In the genomic region with DNA sequence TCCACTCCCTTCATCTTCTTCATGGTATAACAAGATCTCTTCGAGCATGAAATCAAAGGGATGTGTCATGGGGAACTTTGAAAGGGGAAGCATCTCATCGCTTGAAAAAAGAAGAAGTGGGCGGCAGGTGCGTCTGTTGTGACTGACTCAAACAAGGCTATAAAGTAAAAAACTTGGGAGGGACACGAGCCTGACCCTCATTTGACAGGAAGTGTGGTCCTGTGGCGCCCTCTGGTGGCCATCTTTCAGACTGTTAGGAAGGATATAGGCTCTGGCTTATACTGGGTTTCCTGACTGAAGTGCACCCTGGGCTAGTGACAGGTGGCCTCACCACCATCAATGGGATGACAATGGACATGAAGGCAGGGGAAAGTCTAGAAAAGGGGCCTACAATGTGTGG, we compare ENCODE assay signal across 8 mouse cellular contexts. TPM values are rescaled to one million over a fixed set of nuclear protein-coding genes. Genes with fewer than 3 reads are reported as not detected.
DNase-seq lines count a peak whose midpoint lies in the region; ATAC-seq lines count a peak whose summit lies in the region.

No protein-coding gene starts in this region.

- peaks cover 32% of the 10 kb centered on the region for H3K27me3 ChIP-seq in forebrain, embryonic 10.5 days (ENCODE audit: poor library complexity, severe bottlenecking)
- H3K27me3 ChIP-seq in forebrain, embryonic 15.5 days = no peaks in the 10 kb centered on the region
- H3K27me3 ChIP-seq in midbrain, embryonic 15.5 days (replicated peaks) = no peaks in the 10 kb centered on the region

- peaks cover 24% of the 10 kb centered on the region for H3K4me1 ChIP-seq in forebrain, embryonic 10.5 days
- H3K4me1 ChIP-seq in forebrain, embryonic 15.5 days = 0 out of 2 replicates have a peak, but pooled peaks cover 6% of the 10 kb centered on the region
- peaks cover 3% of the 10 kb centered on the region; the same call in 1 of the 2 replicates for H3K4me1 ChIP-seq in midbrain, embryonic 15.5 days

- H3K27ac ChIP-seq in forebrain, embryonic 10.5 days = no peak overlapping the region
- H3K27ac ChIP-seq in forebrain, embryonic 15.5 days (replicated peaks) = no peak overlapping the region
- H3K27ac ChIP-seq in midbrain, embryonic 15.5 days = no peak overlapping the region

- 13% methylated on average over 6 of the region's 6 CpGs for WGBS in forebrain, embryonic 10.5 days
- WGBS in forebrain, embryonic 15.5 days = 13% methylated on average over 6 of the region's 6 CpGs
- 15% methylated on average over 6 of the region's 6 CpGs for WGBS in midbrain, embryonic 15.5 days

- H3K9me3 ChIP-seq in forebrain, embryonic 10.5 days = no peaks in the 10 kb centered on the region
- H3K9me3 ChIP-seq in forebrain, embryonic 15.5 days = no peaks in the 10 kb centered on the region
- H3K9me3 ChIP-seq in midbrain, embryonic 15.5 days = no peaks in the 10 kb centered on the region

- no peaks in the 10 kb centered on the region for H3K36me3 ChIP-seq in forebrain, embryonic 10.5 days (replicated peaks)
- no peaks in the 10 kb centered on the region for H3K36me3 ChIP-seq in forebrain, embryonic 15.5 days
- H3K36me3 ChIP-seq in midbrain, embryonic 15.5 days (replicated peaks) = no peaks in the 10 kb centered on the region

- no peak overlapping the region for H3K4me3 ChIP-seq in forebrain, embryonic 10.5 days
- no peak overlapping the region for H3K4me3 ChIP-seq in forebrain, embryonic 15.5 days
- no peak overlapping the region for H3K4me3 ChIP-seq in midbrain, embryonic 15.5 days

- intact Hi-C loops in left cerebral cortex, postnatal 10 days (cut with DNase I) = loop anchor here (1.0 kb wide), 1 partner anchor 18 kb away; no protein-coding TSS in a partner anchor

- no peak overlapping the region for H3K4me2 ChIP-seq in forebrain, embryonic 15.5 days (replicated peaks)
- no peak overlapping the region for H3K4me2 ChIP-seq in midbrain, embryonic 15.5 days

- ATAC-seq in forebrain, embryonic 15.5 days (replicated peaks) = no peak
- peak; percentile 63; the same call in 1 of the 2 replicates for ATAC-seq in midbrain, embryonic 15.5 days (replicated peaks)

- peak; percentile 84 for DNase-seq in forebrain, embryonic 10.5 days (ENCODE audit: extremely low spot score, low spot score)
- DNase-seq in c-Kit-negative CD71-positive TER-119-positive erythroid progenitor cells, embryonic 14.5 days (ENCODE audit: low read depth, low spot score) = peak; percentile 42
- peak; percentile 79 for DNase-seq in forelimb bud, embryonic 11.5 days (ENCODE audit: low read depth, low spot score)
- DNase-seq in hindlimb bud, embryonic 11.5 days (ENCODE audit: extremely low spot score, low read depth, low spot score) = peak; percentile 62
- peak; percentile 86 to 89 for DNase-seq in left cerebral cortex, postnatal 10 days (ENCODE audit: extremely low spot score in 1 of 2, low spot score in 2 of 2)
- peak; percentile 73 to 92 for DNase-seq in spleen, postnatal 10 days (ENCODE audit: low spot score in 2 of 2)

- no peak overlapping the region for H3K9ac ChIP-seq in forebrain, embryonic 15.5 days (replicated peaks)
- H3K9ac ChIP-seq in midbrain, embryonic 15.5 days = no peak overlapping the region

RNA-seq across cellular contexts. Expression of gene Pla2g2e, which starts 6.5 kb away (rescaled TPM):
- not detected in 2 replicates for polyA plus RNA-seq in forebrain, embryonic 10.5 days (2016; fragmentation: Nextera tagmentation; extraction: Ambion mirVana)
- not detected in 2 replicates for polyA plus RNA-seq in forebrain, embryonic 15.5 days (2015; fragmentation: Nextera tagmentation; extraction: Ambion mirVana)
- total RNA-seq in left cerebral cortex, postnatal 10 days (2021) = not detected
- not detected in 2 replicates for polyA plus RNA-seq in midbrain, embryonic 15.5 days (2015; fragmentation: Nextera tagmentation; extraction: Ambion mirVana)

RNA-seq across cellular contexts. Expression of gene Gm13030, which starts 10.5 kb away (rescaled TPM):
- not detected in 2 replicates for polyA plus RNA-seq in forebrain, embryonic 10.5 days (2016; fragmentation: Nextera tagmentation; extraction: Ambion mirVana)
- polyA plus RNA-seq in forebrain, embryonic 15.5 days (2015; fragmentation: Nextera tagmentation; extraction: Ambion mirVana) = not detected in 2 replicates
- total RNA-seq in left cerebral cortex, postnatal 10 days (2021) = not detected
- not detected in 2 replicates for polyA plus RNA-seq in midbrain, embryonic 15.5 days (2015; fragmentation: Nextera tagmentation; extraction: Ambion mirVana)

RNA-seq across cellular contexts. Expression of gene Pla2g5, which starts 21.0 kb away (rescaled TPM):
- 0.66 and 0.86 TPM in 2 replicates for polyA plus RNA-seq in forebrain, embryonic 10.5 days (2016; fragmentation: Nextera tagmentation; extraction: Ambion mirVana)
- polyA plus RNA-seq in forebrain, embryonic 15.5 days (2015; fragmentation: Nextera tagmentation; extraction: Ambion mirVana) = 0.45 and 0.76 TPM in 2 replicates
- total RNA-seq in left cerebral cortex, postnatal 10 days (2021) = 1 to 10 TPM; 1.2 to 1.3 TPM
- polyA plus RNA-seq in midbrain, embryonic 15.5 days (2015; fragmentation: Nextera tagmentation; extraction: Ambion mirVana) = 0.46 and 0.75 TPM in 2 replicates

RNA-seq across cellular contexts. Expression of gene Otud3, which starts 29.5 kb away (rescaled TPM):
- 3.5 TPM in 2 replicates for polyA plus RNA-seq in forebrain, embryonic 10.5 days (2016; fragmentation: Nextera tagmentation; extraction: Ambion mirVana)
- 2.7 and 3.4 TPM in 2 replicates for polyA plus RNA-seq in forebrain, embryonic 15.5 days (2015; fragmentation: Nextera tagmentation; extraction: Ambion mirVana)
- total RNA-seq in left cerebral cortex, postnatal 10 days (2021) = 10 to 100 TPM; 13.1 to 13.7 TPM
- 2.4 and 2.8 TPM in 2 replicates for polyA plus RNA-seq in midbrain, embryonic 15.5 days (2015; fragmentation: Nextera tagmentation; extraction: Ambion mirVana)
